Mouse (Mus musculus) right cerebral cortex, postnatal 14 days (tissue): ENCODE results near the gene Mad1l1.

Experiments
- DNase-seq: peaks from one replicate; pipeline ENCODE4 v3.0.0; 2022

Gene Mad1l1

GRCm38 (mm10) chr5:140079511-140079910 lies 241.8 kb downstream of the Mad1l1 start:
- DNase-seq = no peak

- DNase-seq = no peak
Measured at GRCm38 (mm10) chr5:140078406-140078805, 242.9 kb downstream of the Mad1l1 start.

- no peak for DNase-seq
Measured at GRCm38 (mm10) chr5:140076438-140076837, 244.9 kb downstream of the Mad1l1 start.

- DNase-seq = no peak
Measured at GRCm38 (mm10) chr5:140073671-140074116, 247.7 kb downstream of the Mad1l1 start.

DNA sequence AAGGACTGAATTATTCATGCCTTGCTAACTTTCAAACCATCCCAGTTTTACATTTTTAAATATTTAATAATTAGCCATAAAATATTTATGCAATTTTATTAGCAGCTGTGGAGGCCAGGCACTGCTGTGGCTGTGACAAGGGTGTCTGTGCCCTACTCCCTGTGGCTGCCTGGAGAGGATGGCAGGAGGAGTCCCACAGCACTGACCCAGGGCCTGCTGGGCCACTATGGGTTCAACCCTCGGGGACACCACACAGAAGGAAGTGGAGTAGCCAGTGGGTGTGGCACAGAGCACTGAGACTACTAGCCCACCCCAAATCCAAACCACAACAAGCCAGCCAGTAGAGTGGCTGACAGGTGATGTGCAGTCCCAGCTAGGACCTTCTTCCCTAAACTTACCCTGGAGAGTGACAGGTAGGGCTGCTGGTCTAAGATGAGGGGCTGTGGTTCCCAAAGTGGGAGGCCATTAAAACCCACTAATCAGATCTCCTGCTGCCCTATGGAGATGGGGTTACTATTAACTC lies 248.1 kb downstream of the Mad1l1 start:
- no peak for DNase-seq

GRCm38 (mm10) chr5:140068506-140068905 lies 252.8 kb downstream of the Mad1l1 start:
- DNase-seq = no peak

DNA sequence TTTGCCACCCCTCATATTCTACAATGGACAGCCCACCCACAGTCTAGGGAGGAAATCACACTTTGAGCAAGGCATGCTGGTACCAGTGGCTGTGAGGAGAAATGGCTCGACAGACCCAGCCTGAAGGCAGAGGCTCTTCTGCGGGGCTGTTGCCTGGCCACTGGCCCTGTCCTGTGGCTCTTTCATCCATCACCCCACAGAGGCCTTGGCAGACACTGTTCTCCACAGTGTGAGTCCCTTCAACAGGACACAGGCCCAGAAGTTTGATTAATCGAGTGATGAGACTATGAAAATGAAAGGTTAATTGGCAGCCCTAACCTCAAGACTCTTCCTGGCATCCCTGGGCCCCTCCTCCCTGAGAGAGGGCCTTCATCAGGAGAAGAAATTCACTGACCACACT lies 253.3 kb downstream of the Mad1l1 start:
- no peak for DNase-seq

DNA sequence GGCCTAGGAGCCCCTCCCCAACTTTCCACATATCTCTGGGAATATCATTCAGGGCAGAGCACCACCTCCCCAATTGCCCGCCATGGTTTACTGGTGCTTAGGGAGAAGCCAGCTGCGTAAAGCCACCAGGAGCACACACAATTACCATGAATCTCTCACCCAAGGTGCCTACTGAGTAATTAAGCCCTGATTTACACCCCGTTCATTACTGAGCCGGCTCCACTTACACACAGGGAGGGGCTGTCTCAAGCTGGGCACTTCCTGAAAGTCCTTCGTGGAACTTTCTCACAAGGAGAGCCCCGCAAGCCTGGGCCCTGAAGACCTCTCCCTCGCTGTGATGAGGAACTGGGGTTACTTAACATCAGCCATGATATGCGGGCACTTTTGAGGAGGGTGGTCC lies 254.6 kb downstream of the Mad1l1 start:
- DNase-seq = no peak

GRCm38 (mm10) chr5:140066281-140066680 lies 255.1 kb downstream of the Mad1l1 start:
- DNase-seq = no peak

- no peak for DNase-seq
Measured at GRCm38 (mm10) chr5:140065281-140065945, 255.9 kb downstream of the Mad1l1 start.

GRCm38 (mm10) chr5:140064521-140064920 lies 256.8 kb downstream of the Mad1l1 start:
- DNase-seq = no peak

DNA sequence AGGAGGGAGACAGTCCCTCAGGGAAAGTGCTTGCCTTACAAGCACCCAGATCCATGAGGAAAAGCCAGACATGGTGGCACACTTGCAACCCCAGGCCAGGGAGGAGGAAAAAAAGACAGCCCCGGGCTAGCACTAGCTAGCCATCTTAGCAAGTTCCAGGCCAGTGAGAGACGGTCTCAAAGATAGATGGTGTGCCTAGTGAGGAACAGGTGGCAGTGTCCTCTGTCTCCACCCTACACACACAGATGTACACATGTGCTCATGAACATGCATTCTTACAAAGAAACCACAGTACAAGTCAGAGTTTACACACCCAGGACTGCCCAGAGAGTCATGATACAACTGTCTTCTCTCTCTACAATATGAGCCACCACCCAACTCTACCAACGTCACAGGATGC lies 258.5 kb downstream of the Mad1l1 start:
- DNase-seq = no peak

GRCm38 (mm10) chr5:140062316-140062715 lies 259.0 kb downstream of the Mad1l1 start:
- no peak for DNase-seq

GRCm38 (mm10) chr5:140061296-140061879 lies 260.0 kb downstream of the Mad1l1 start:
- DNase-seq = peak; percentile 75

- DNase-seq = no peak
Measured at GRCm38 (mm10) chr5:140056291-140056690, 265.1 kb downstream of the Mad1l1 start.

DNA sequence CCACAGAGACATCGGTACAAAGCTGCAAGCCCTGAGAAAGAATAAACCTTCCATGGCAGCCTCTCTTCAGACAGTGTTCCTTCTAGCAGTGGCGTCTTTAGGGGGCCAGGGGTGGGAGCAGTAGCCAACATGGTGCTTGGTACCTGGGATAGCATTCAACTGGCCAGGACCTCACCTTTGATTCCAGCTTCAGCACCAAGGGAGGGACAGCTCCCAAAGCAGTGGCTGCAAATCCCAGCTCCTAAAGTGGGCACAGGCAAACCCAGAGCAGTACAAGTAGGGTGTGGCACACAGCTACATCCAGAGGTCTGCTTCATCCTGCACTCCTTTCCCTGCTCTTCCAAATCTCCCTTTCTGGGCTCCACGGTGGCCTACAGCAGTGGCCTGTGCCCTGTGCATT lies 265.9 kb downstream of the Mad1l1 start:
- no peak for DNase-seq

DNA sequence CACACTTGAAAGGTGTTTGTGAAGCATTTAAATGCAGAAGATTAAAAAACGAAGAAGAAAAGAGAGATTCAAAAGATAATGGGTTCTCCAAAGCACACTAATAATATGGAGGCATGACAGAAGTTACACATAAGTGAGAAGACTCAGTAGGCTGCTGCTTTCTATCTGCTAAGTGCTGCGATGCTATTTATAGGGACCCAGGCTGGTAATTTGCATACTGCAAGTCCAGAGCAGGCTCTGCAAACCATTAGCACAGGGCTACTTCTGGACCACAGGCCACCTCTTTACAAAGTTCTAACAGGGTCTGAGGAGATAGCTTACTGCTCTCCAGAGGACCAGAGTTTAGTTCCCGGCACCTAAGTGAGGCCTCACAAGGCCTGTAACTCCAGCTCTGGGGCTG lies 267.7 kb downstream of the Mad1l1 start:
- DNase-seq = no peak

DNA sequence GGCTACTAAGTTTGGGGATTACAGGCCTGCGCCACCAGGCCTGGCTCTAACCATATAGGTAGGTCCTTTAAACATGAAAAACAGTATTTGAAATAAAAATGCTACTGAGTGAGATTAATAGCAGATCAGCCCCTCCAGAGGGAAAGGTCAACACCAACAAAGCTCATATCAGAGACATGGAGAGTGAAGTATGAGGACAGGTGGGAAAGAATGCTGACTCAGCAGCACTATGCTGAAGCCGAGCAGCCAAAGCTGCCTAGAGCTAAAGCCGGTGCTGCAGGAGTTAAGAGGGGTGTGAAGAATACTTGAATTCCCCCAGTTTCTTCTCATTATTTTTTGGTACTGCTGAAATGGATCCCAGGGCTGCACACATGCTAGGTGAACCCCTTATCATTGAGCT lies 268.9 kb downstream of the Mad1l1 start:
- no peak for DNase-seq

- DNase-seq = no peak
Measured at GRCm38 (mm10) chr5:140045453-140045852, 275.9 kb downstream of the Mad1l1 start.

DNA sequence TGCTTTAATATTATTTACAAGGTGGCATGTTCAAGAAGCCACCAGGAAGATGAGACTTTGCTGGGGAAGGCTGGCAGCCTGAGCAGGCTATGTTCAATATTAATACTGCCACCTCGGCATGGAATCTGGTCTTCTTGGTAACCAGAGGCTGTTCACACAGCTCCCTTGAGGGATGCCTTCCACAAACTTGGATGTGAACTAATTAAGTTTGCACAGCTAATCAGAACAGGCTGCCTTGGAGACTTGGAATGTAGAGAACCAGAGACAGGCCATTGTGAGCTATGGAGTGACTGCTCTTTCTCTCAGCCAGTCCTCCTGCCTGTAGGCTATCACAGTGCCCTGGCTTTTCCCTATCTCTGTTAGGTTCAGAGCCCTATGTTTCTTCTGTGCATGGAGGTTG lies 278.4 kb downstream of the Mad1l1 start:
- DNase-seq = no peak

DNA sequence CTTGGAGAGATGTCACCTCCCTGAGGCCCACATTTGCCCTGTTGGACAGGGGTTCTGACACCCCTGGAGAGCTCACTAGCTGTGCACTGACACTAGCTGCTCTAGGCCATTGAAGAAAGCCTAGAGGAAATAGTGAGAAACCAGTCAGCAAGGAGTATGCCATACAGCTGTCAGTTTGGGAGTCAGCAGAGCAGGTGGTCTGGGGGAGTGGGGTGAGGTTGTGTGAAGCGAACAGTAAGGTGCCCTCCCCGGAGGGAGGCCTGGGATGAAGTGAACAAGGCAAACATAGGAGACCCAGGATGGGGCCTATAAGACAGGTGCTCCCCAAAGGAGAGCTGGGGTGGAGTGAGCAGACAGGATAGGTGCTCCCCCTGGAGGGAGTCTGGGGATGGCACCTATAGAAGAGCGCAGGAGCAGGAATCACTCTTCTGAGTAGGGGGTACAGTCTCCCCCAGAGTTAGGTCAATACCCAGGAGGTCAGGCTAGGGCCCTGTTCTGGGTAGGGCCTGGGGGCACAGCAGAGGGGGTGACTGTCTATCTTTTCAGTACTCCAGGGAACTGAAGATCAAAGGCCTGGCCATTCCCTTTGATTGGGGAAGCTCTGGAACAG lies 279.2 kb downstream of the Mad1l1 start:
- no peak for DNase-seq

- no peak for DNase-seq
Measured at GRCm38 (mm10) chr5:140041055-140041454, 280.3 kb downstream of the Mad1l1 start.

GRCm38 (mm10) chr5:140037587-140038233 lies 283.6 kb downstream of the Mad1l1 start:
- no peak for DNase-seq

DNA sequence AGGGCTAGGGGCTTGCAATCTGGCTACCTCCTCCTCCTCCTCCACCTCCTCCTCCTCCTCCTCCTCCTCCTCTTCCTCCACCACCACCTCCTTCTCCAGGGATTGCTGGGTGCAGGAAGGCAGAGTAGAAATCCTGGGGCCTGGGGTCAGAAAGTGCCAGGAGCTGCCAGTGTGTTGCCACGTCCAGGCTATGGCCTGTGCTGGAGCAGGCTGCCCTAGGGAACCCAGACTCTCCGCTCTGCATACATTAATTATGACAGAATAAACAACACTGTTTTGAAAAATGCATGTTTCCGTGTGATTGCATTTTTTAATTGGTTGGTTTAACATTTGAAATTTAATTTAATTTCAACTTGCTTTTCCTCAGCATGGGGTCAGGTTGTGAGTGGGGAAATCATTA lies 285.7 kb downstream of the Mad1l1 start:
- DNase-seq = no peak
